Mouse (Mus musculus): ENCODE measurements around the gene Olfr129. TPM values are rescaled to one million over a fixed set of nuclear protein-coding genes. Genes with fewer than 3 reads are reported as not detected.

Olfr129 gene
- not detected for total RNA-seq (2021)
- not detected in 2 replicates for polyA plus RNA-seq (2012; rRNA removed)
- long read RNA-seq = 0 reads

GRCm38 (mm10) chr17:38059979-38060378 is at the start of gene Olfr129:
Olfr129 (minus strand) TSS chr17:38060079.
- TF ChIP-seq EP300 (IDR thresholded peaks at IDR 0.05; ENCODE audit: insufficient read depth, low read depth, low read length) (no peak), POLR2A (IDR thresholded peaks at IDR 0.05; ENCODE audit: insufficient read depth, low read depth, low read length) (no peak), CTCF (IDR thresholded peaks at IDR 0.05) (no peak)
- Histone ChIP-seq H3K4me1 (ENCODE audit: control insufficient read depth, insufficient read depth, low read length) (no peaks in the 10 kb centered on the region), H3K27ac (no peak within 1 kb of the TSS), H3K4me3 (no peak within 1 kb of the TSS), H3K79me2 (replicated peaks; ENCODE audit: control insufficient read depth, insufficient read depth, low read length) (no peaks in the 10 kb centered on the region), H3K27me3 (ENCODE audit: control insufficient read depth, insufficient read depth, low read length) (no peaks in the 10 kb centered on the region), H3K9ac (ENCODE audit: low read depth, low read length) (no peak within 1 kb of the TSS), H3K36me3 (ENCODE audit: control insufficient read depth, insufficient read depth, low read length) (no peaks in the 10 kb centered on the region)
- intact Hi-C loops (cut with DNase I) = no loop called here
- 40% methylated on average over 1 of the region's 1 CpGs for WGBS
- DNase-seq = no peak

DNA sequence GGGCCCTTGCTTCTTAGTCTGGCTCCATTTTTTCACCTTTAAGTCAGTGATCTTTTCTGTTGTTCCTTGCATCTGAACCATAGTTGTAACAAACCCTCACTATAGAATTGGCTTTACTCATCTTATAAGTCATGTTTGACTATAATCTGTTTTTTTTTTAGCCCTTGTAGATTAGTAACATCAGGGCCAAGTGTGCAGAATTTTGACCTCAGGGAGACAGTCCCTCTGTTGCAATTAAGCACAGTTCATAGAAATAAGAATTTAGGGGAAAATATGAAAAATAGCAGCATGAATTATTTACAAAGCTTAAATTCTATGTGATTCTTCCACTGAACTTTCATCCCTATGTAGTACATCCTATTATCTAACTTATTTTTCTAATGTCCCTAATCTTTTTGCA is 28.7 kb upstream of the Olfr129 start, which contains the start of gene Olfr131:
TSS of gene Olfr131 (minus strand) at position 101 of the 400 bp plus-strand sequence.
- intact Hi-C loops (cut with DNase I) = no loop called here
- no peak for DNase-seq
- Histone ChIP-seq H3K9ac (ENCODE audit: low read depth, low read length) (no peak within 1 kb of the TSS), H3K27ac (no peak within 1 kb of the TSS), H3K4me3 (no peak within 1 kb of the TSS), H3K27me3 (ENCODE audit: control insufficient read depth, insufficient read depth, low read length) (no peaks in the 10 kb centered on the region), H3K79me2 (replicated peaks; ENCODE audit: control insufficient read depth, insufficient read depth, low read length) (no peaks in the 10 kb centered on the region), H3K4me1 (ENCODE audit: control insufficient read depth, insufficient read depth, low read length) (no peaks in the 10 kb centered on the region), H3K36me3 (ENCODE audit: control insufficient read depth, insufficient read depth, low read length) (no peaks in the 10 kb centered on the region)
- TF ChIP-seq POLR2A (IDR thresholded peaks at IDR 0.05; ENCODE audit: insufficient read depth, low read depth, low read length) (no peak), CTCF (IDR thresholded peaks at IDR 0.05) (no peak), EP300 (IDR thresholded peaks at IDR 0.05; ENCODE audit: insufficient read depth, low read depth, low read length) (no peak)

GRCm38 (mm10) chr17:38082364-38082763 is 22.5 kb upstream of the Olfr129 start:
- TF ChIP-seq POLR2A (IDR thresholded peaks at IDR 0.05; ENCODE audit: insufficient read depth, low read depth, low read length) = no peak
- Histone ChIP-seq H3K4me3 (no peak overlapping the region), H3K4me1 (ENCODE audit: control insufficient read depth, insufficient read depth, low read length) (no peaks in the 10 kb centered on the region), H3K79me2 (replicated peaks; ENCODE audit: control insufficient read depth, insufficient read depth, low read length) (no peaks in the 10 kb centered on the region), H3K27ac (no peak overlapping the region), H3K9ac (ENCODE audit: low read depth, low read length) (no peak overlapping the region), H3K27me3 (ENCODE audit: control insufficient read depth, insufficient read depth, low read length) (no peaks in the 10 kb centered on the region), H3K36me3 (ENCODE audit: control insufficient read depth, insufficient read depth, low read length) (no peaks in the 10 kb centered on the region)
- intact Hi-C loops (cut with DNase I) = no loop called here
- WGBS = 75% methylated on average over 4 of the region's 4 CpGs
- no peak for DNase-seq

DNA sequence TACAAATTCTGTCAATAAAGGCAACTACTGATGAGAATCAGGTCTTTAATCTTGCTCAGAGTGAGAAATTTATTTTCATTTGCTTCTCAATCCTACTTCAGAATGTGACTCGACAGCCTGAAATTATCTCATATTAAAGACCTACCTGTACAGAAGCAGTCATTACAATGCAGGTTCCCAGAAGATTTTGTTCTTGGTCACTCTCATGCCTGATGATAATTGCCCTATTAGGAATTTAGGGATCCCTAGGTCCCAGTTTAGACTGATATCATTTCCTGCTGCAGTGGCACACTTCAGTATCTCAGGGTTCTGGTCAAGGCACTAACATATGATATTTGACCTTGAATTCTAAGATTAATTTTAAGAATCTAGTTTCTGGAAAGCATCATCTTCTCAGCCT is 3.7 kb upstream of the Olfr129 start, which contains the start of gene Olfr130:
TSS of gene Olfr130 (plus strand) at position 301 of the 400 bp plus-strand sequence.
- H3K4me3 ChIP-seq = no peak within 1 kb of the TSS
- H3K27me3 ChIP-seq (ENCODE audit: control insufficient read depth, insufficient read depth, low read length) = no peaks in the 10 kb centered on the region
- no peaks in the 10 kb centered on the region for H3K4me1 ChIP-seq (ENCODE audit: control insufficient read depth, insufficient read depth, low read length)
- 76% methylated on average over 1 of the region's 1 CpGs for WGBS
- no peak within 1 kb of the TSS for H3K27ac ChIP-seq
- DNase-seq = no peak
- H3K36me3 ChIP-seq (ENCODE audit: control insufficient read depth, insufficient read depth, low read length) = no peaks in the 10 kb centered on the region
- intact Hi-C loops (cut with DNase I) = no loop called here
- H3K9ac ChIP-seq (ENCODE audit: low read depth, low read length) = no peak within 1 kb of the TSS
- TF ChIP-seq CTCF (IDR thresholded peaks at IDR 0.05) (no peak), EP300 (IDR thresholded peaks at IDR 0.05; ENCODE audit: insufficient read depth, low read depth, low read length) (no peak), POLR2A (IDR thresholded peaks at IDR 0.05; ENCODE audit: insufficient read depth, low read depth, low read length) (no peak)
- H3K79me2 ChIP-seq (replicated peaks; ENCODE audit: control insufficient read depth, insufficient read depth, low read length) = no peaks in the 10 kb centered on the region

GRCm38 (mm10) chr17:38026297-38026696 is 33.6 kb downstream of the Olfr129 start:
- TF ChIP-seq POLR2A (IDR thresholded peaks at IDR 0.05; ENCODE audit: insufficient read depth, low read depth, low read length) (no peak), CTCF (IDR thresholded peaks at IDR 0.05) (no peak), EP300 (IDR thresholded peaks at IDR 0.05; ENCODE audit: insufficient read depth, low read depth, low read length) (no peak)
- Histone ChIP-seq H3K27me3 (ENCODE audit: control insufficient read depth, insufficient read depth, low read length) (no peaks in the 10 kb centered on the region), H3K4me1 (ENCODE audit: control insufficient read depth, insufficient read depth, low read length) (no peaks in the 10 kb centered on the region), H3K79me2 (replicated peaks; ENCODE audit: control insufficient read depth, insufficient read depth, low read length) (no peaks in the 10 kb centered on the region), H3K4me3 (no peak overlapping the region), H3K36me3 (ENCODE audit: control insufficient read depth, insufficient read depth, low read length) (no peaks in the 10 kb centered on the region), H3K27ac (no peak overlapping the region), H3K9ac (ENCODE audit: low read depth, low read length) (no peak overlapping the region)
- DNase-seq = no peak
- WGBS = 30% methylated on average over 5 of the region's 5 CpGs
- intact Hi-C loops (cut with DNase I) = no loop called here

DNA sequence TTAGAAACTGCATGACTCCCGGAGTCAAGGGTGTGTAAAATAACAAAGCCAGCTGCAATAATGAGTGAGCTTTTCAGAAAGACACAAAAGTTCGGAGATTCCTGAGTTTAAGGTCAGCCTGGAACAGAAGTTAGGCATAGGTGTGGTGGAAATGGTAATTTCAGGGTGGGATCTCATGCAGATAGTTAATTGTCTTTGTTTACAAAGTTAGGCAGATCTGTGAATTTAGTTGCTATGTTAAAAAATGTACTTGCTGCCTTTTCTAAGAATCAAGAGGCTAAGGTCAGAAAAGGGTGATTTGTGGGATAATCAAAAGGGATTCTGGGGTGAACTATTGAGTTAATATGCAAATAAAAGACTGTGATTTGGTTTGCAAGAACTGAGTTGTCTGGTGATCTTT is 43.5 kb downstream of the Olfr129 start:
- 62% methylated on average over 2 of the region's 2 CpGs for WGBS
- intact Hi-C loops (cut with DNase I) = no loop called here
- TF ChIP-seq EP300 (IDR thresholded peaks at IDR 0.05; ENCODE audit: insufficient read depth, low read depth, low read length) = no peak
- no peak for TF ChIP-seq POLR2A (IDR thresholded peaks at IDR 0.05; ENCODE audit: insufficient read depth, low read depth, low read length)
- no peak for TF ChIP-seq CTCF (IDR thresholded peaks at IDR 0.05)
- no peak overlapping the region for H3K4me3 ChIP-seq
- H3K9ac ChIP-seq (ENCODE audit: low read depth, low read length) = no peak overlapping the region
- no peaks in the 10 kb centered on the region for H3K27me3 ChIP-seq (ENCODE audit: control insufficient read depth, insufficient read depth, low read length)
- no peak overlapping the region for H3K27ac ChIP-seq
- no peaks in the 10 kb centered on the region for H3K79me2 ChIP-seq (replicated peaks; ENCODE audit: control insufficient read depth, insufficient read depth, low read length)
- H3K36me3 ChIP-seq (ENCODE audit: control insufficient read depth, insufficient read depth, low read length) = no peaks in the 10 kb centered on the region
- no peak for DNase-seq
- no peaks in the 10 kb centered on the region for H3K4me1 ChIP-seq (ENCODE audit: control insufficient read depth, insufficient read depth, low read length)
